Comparison of ENCODE assay signal across 19 mouse cellular contexts in genomic region chr1:84843366-84843765, GRCm38 (mm10). TPM values are rescaled to one million over a fixed set of nuclear protein-coding genes. Genes with fewer than 3 reads are reported as not detected.
DNase-seq lines count a peak whose midpoint lies in the region; ATAC-seq lines count a peak whose summit lies in the region.
"Had no signal": no experiment of that assay in that cellular context is flagged by ENCODE, and none has a peak within 500 bp of the region (broad histone marks: within the 10 kb centered on the region; RNA-seq: fewer than 3 reads in every experiment).

No protein-coding gene starts in this region.

- no peaks in the 10 kb centered on the region for H3K27me3 ChIP-seq in midbrain, embryonic 11.5 days (ENCODE audit: control insufficient read depth, insufficient read depth, low read length)
- H3K27me3 ChIP-seq in midbrain, embryonic 13.5 days: no peaks in the 10 kb centered on the region
- H3K27me3 ChIP-seq: CH12.LX, Patski had no signal

- no peak overlapping the region for H3K27ac ChIP-seq in midbrain, embryonic 11.5 days (ENCODE audit: low read depth, low read length)
- H3K27ac ChIP-seq in midbrain, embryonic 13.5 days: no peak overlapping the region

- H3K36me3 ChIP-seq in midbrain, embryonic 11.5 days (ENCODE audit: control insufficient read depth, insufficient read depth, low read length): no peaks in the 10 kb centered on the region; the same call in 1 of the 2 replicates
- H3K36me3 ChIP-seq in midbrain, embryonic 13.5 days: peaks cover 4% of the 10 kb centered on the region

- WGBS in midbrain, embryonic 11.5 days: 88% methylated on average over 2 of the region's 2 CpGs
- WGBS in midbrain, embryonic 13.5 days: 95% methylated on average over 2 of the region's 2 CpGs

- H3K9me3 ChIP-seq in midbrain, embryonic 11.5 days (ENCODE audit: control insufficient read depth, low read length): no peaks in the 10 kb centered on the region
- no peaks in the 10 kb centered on the region for H3K9me3 ChIP-seq in midbrain, embryonic 13.5 days
- H3K9me3 ChIP-seq: G1E had no signal

- H3K4me3 ChIP-seq in midbrain, embryonic 11.5 days (ENCODE audit: low read depth, low read length): no peak overlapping the region
- H3K4me3 ChIP-seq in midbrain, embryonic 13.5 days (replicated peaks): no peak overlapping the region

- no peak for ATAC-seq in midbrain, embryonic 11.5 days (ENCODE audit: low FRiP score)
- ATAC-seq in midbrain, embryonic 13.5 days: no peak
- ATAC-seq: activated CD4-positive, CD25-positive, alpha-beta regulatory T cell, adult 4 months; CD4-positive, CD25-positive, alpha-beta regulatory T cell, adult 4 months; Patski had no signal

- no peak overlapping the region for H3K9ac ChIP-seq in midbrain, embryonic 11.5 days (ENCODE audit: low read length)
- H3K9ac ChIP-seq in midbrain, embryonic 13.5 days (replicated peaks): no peak overlapping the region

- peak; percentile 62 for DNase-seq in heart, adult 11 months
- DNase-seq in heart, adult 9 months (ENCODE audit: low spot score in 2 of 2): no peak
- DNase-seq in midbrain, embryonic 11.5 days (ENCODE audit: low spot score, missing footprints): peak; percentile 67
- DNase-seq: adrenal gland, adult 2 months; adrenal gland, adult 8-10 months; adrenal gland, postnatal 10 days; adrenal gland, postnatal 14 days; adrenal gland, postnatal 25 days; adrenal gland, postnatal 36 days; B cell, adult 2 months; cerebellum, adult 11 months; cerebellum, adult 11-12 months; cerebellum, adult 18-20 months had no signal

- no peak overlapping the region for H3K4me2 ChIP-seq in midbrain, embryonic 11.5 days
- no peak overlapping the region for H3K4me2 ChIP-seq in midbrain, embryonic 13.5 days (replicated peaks)

- 0 out of 2 replicates have a peak, but pooled peaks cover 3% of the 10 kb centered on the region for H3K4me1 ChIP-seq in midbrain, embryonic 11.5 days (ENCODE audit: control insufficient read depth, insufficient read depth, low read length)
- peaks cover 11% of the 10 kb centered on the region for H3K4me1 ChIP-seq in midbrain, embryonic 13.5 days (replicated peaks)

RNA-seq across cellular contexts. Expression of gene Trip12, which starts 3.0 kb away (rescaled TPM):
- 99.4 and 107 TPM in 2 replicates for polyA plus RNA-seq in midbrain, embryonic 11.5 days (2014; fragmentation: Nextera tagmentation; extraction: Ambion mirVana)
- 78.5 and 85.0 TPM in 2 replicates for polyA plus RNA-seq in midbrain, embryonic 13.5 days (2015; fragmentation: Nextera tagmentation; extraction: Ambion mirVana)

RNA-seq across cellular contexts. Expression of gene Fbxo36, which starts 3.7 kb away (rescaled TPM):
- polyA plus RNA-seq in midbrain, embryonic 11.5 days (2014; fragmentation: Nextera tagmentation; extraction: Ambion mirVana): 10.7 and 12.3 TPM in 2 replicates
- polyA plus RNA-seq in midbrain, embryonic 13.5 days (2015; fragmentation: Nextera tagmentation; extraction: Ambion mirVana): 6.5 and 8.5 TPM in 2 replicates

Comparison
In these comparisons a context has a peak if more than half of its experiments do, and no peak if none do; other contexts are left out.
1. DNase-seq: peak in heart, adult 11 months (single experiment) and midbrain, embryonic 11.5 days (single experiment); none in heart, adult 9 months (0 of 2).